Mouse (Mus musculus) testis, adult 2 months (tissue): Measurements from ENCODE around the gene Rdh16.

Experiments
- CTCF ChIP-seq: fragments of 200-500 bp; IDR thresholded peaks from 2 replicates; pipeline ENCODE4 v1.5.1; 2012; ENCODE audit warnings: low read depth, mild to moderate bottlenecking, inconsistent platforms, low read length, moderate library complexity; ENCODE audit not compliant: control insufficient read depth, insufficient read depth, insufficient replicate concordance
- POLR2A ChIP-seq: fragments of 200-500 bp; IDR thresholded peaks from 2 replicates; pipeline ENCODE4 v1.6.1; 2012; ENCODE audit warnings: low read depth, mild to moderate bottlenecking, inconsistent platforms, low read length, moderate library complexity; ENCODE audit not compliant: control insufficient read depth

- no peak for TF ChIP-seq POLR2A
- TF ChIP-seq CTCF: no peak
Measured at GRCm38 (mm10) chr10:127864931-127865330, 64.0 kb downstream of the Rdh16 start.
